19 mouse cellular contexts compared by ENCODE assay signal in the genomic region with DNA sequence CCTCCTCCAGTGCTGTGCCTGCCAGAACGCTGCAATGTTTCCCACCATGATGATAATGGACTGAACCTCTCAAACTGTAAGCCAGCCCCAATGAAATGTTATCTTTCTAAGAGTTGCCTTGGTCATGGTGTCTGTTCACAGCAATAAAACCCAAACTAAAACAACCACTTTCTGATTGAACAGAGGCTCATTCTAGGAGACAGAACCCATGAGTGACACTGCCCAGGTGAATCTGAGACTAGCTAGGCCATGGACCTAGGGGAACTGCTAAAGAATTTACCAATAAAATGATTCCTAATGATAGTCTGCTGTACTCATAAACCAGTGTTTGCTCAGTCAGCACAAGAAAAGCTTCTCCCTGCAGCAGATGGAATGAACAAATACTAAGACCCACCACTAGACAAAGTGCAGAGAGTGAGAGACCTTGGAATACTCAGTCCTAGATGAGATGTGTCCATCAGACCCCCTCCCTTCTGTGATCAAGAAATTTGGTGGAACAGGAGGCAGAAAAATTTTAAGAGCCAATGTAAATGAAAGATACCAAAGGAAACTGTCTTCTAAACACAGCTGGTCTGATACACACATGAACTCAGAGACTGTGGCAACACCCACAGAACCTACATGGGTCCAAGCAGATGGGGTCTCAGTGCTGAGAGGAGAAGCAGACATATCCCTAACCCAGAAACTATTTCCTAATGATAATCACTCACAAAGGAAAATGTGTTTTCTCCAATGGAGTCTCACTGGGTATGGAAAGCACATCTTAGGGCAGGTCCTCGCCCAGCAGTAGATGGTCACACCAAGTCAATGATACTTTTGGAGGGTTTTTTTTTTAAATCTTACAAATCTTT. TPM values are rescaled to one million over a fixed set of nuclear protein-coding genes. Genes with fewer than 3 reads are reported as not detected.
"Had no signal": no experiment of that assay in that cellular context is flagged by ENCODE, and none has a peak within 500 bp of the region (broad histone marks: within the 10 kb centered on the region; RNA-seq: fewer than 3 reads in every experiment).

No protein-coding gene starts in this region.

- H3K4me1 ChIP-seq: neural tube, embryonic 13.5 days; neural tube, embryonic 15.5 days; stomach, embryonic 15.5 days had no signal

- H3K4me3 ChIP-seq: neural tube, embryonic 13.5 days; neural tube, embryonic 15.5 days; stomach, embryonic 15.5 days had no signal

- H3K27me3 ChIP-seq: neural tube, embryonic 13.5 days; neural tube, embryonic 15.5 days; stomach, embryonic 15.5 days had no signal

- DNase-seq: retina, postnatal 1 day; right cerebral cortex, adult 18-20 months; right cerebral cortex, postnatal 14 days; right cerebral cortex, postnatal 25 days; right cerebral cortex, postnatal 4 days; spleen, adult 18-20 months; thymus, adult 18-20 months; thymus, adult 2 months; thymus, postnatal 14 days; thymus, postnatal 25 days; thymus, postnatal 36 days; thymus, postnatal 4 days had no signal

- H3K9me3 ChIP-seq: neural tube, embryonic 13.5 days; neural tube, embryonic 15.5 days; stomach, embryonic 15.5 days had no signal

- H3K9ac ChIP-seq: neural tube, embryonic 13.5 days; neural tube, embryonic 15.5 days; stomach, embryonic 15.5 days had no signal

- H3K27ac ChIP-seq: neural tube, embryonic 13.5 days; neural tube, embryonic 15.5 days; stomach, embryonic 15.5 days; stomach, postnatal 0 days had no signal

- H3K4me2 ChIP-seq: neural tube, embryonic 13.5 days; neural tube, embryonic 15.5 days; stomach, embryonic 15.5 days had no signal

RNA-seq across cellular contexts. Expression of a gene that starts 59.5 kb away (rescaled TPM):
- total RNA-seq: neutrophil, adult 5-6 weeks had no signal
- polyA plus RNA-seq: neural tube, embryonic 14.5 days; stomach, embryonic 14.5 days had no signal
